Mouse (Mus musculus) olfactory bulb, adult 2 months (tissue): ENCODE results near the gene Bach2. TPM values are rescaled to one million over a fixed set of nuclear protein-coding genes. Genes with fewer than 3 reads are reported as not detected.

Experiments used
- H3K27ac ChIP-seq: fragments of 200-500 bp; 2 replicates; pipeline ENCODE4 v1.5.1; 2012; ENCODE audit warnings: low read depth, low read length; ENCODE audit not compliant: insufficient read depth
- H3K4me1 ChIP-seq: fragments of 200-500 bp; 2 replicates; pipeline ENCODE4 v1.6.1; 2012; ENCODE audit warnings: low read length; ENCODE audit not compliant: control insufficient read depth, insufficient read depth
- H3K4me3 ChIP-seq: fragments of 200-500 bp; 2 replicates; pipeline ENCODE4 v1.5.1; 2012; ENCODE audit warnings: mild to moderate bottlenecking, low read depth, low read length, moderate library complexity; ENCODE audit not compliant: insufficient read depth
- CTCF ChIP-seq: fragments of 200-500 bp; IDR thresholded peaks from 2 replicates; pipeline ENCODE4 v1.5.1; 2012; ENCODE audit warnings: low read depth, mild to moderate bottlenecking, low read length, moderate library complexity; ENCODE audit not compliant: insufficient read depth
- POLR2A ChIP-seq: fragments of 200-500 bp; IDR thresholded peaks from 2 replicates; pipeline ENCODE4 v1.6.1; 2012; ENCODE audit warnings: mild to moderate bottlenecking, low read depth, low read length, moderate library complexity; ENCODE audit not compliant: insufficient read depth
- WGBS: fragments of 180-500 bp; shearing (Covaris S2); methylation state at CpG from one replicate; pipeline ENCODE4 v1.1.7; 2018; 5-methylcytosine and 5-hydroxymethylcytosine counted together
- polyA plus RNA-seq: library from polyadenylated mRNA; stranded (reverse); fragments of >200 nt; gene quantifications from 2 replicates; pipeline ENCODE4 v1.2.4, GENCODE M21; 2012; ENCODE audit warnings: low replicate concordance; ENCODE audit not compliant: missing spikeins, insufficient read depth, insufficient read length

Bach2 gene
- polyA plus RNA-seq, 1 experiment, result not detected

- TF ChIP-seq CTCF (no peak), POLR2A (no peak)
- WGBS, result 96% methylated on average over 6 of the region's 6 CpGs
- Histone ChIP-seq H3K4me1 (peaks cover 14% of the 10 kb centered on the region), H3K4me3 (no peak overlapping the region), H3K27ac (no peak overlapping the region)
Measured at GRCm38 (mm10) chr4:32324111-32324510, 85.5 kb downstream of the Bach2 start.

DNA sequence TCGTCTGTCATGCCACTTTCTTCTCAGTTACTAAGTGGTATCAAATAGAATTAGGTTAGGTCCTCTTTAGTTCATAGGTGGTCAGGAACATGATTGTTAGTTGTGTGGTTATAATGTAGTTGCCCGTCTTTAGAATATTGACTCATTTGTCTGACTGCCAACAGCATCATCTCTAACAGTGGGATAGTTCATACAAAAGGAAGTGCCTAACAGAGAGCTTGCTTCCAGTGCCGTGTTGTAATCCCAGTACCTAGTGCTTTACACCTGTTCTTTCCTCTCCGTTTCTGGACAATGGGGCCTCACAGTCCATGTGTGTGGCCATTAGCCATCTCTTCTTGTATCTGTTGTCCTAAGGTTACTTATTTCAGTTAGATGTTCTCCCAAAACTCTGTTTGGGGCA, 86.4 kb downstream of the Bach2 start:
- Histone ChIP-seq H3K4me1 (peaks cover 14% of the 10 kb centered on the region), H3K27ac (no peak overlapping the region), H3K4me3 (no peak overlapping the region)
- TF ChIP-seq POLR2A (no peak), CTCF (no peak)
- WGBS, result 85% methylated on average over 4 of the region's 4 CpGs

DNA sequence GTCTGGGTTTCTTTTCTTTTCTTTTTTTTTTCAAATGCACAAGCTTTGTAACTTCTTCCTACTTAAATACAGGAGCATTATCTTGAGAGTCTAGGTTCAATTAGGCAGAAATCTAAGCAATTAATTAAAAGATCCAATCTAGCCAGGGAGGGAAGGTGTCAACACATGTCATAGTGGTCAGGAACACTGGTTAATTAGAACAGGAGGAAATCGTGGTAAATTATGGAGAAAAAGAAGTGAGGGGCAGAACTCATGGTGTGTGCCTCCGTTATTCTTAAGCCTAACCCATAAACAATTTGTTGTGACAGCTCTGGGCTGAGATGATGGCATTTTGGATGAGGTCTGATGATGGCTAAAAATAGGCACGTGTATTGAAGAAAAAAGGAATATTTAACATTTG, 87.0 kb downstream of the Bach2 start:
- TF ChIP-seq CTCF (no peak), POLR2A (no peak)
- H3K4me3 ChIP-seq, result no peak overlapping the region
- H3K27ac ChIP-seq, result no peak overlapping the region
- 37% methylated on average over 3 of the region's 3 CpGs for WGBS
- H3K4me1 ChIP-seq, result peaks cover 14% of the 10 kb centered on the region

- H3K27ac ChIP-seq, result no peak overlapping the region
Measured at GRCm38 (mm10) chr4:32326279-32326678, 87.7 kb downstream of the Bach2 start.

GRCm38 (mm10) chr4:32326860-32327259, 88.3 kb downstream of the Bach2 start:
- TF ChIP-seq CTCF (no peak), POLR2A (no peak)
- H3K27ac ChIP-seq, result no peak overlapping the region

More at GRCm38 (mm10) chr4:32326279-32326678, 87.7 kb downstream of the Bach2 start:
- WGBS, result 76% methylated on average over 10 of the region's 10 CpGs
- TF ChIP-seq POLR2A (no peak), CTCF (no peak)
- Histone ChIP-seq H3K4me3 (no peak overlapping the region), H3K4me1 (peaks cover 14% of the 10 kb centered on the region)

GRCm38 (mm10) chr4:32327626-32328025, 89.0 kb downstream of the Bach2 start:
- H3K4me1 ChIP-seq, result peaks cover 14% of the 10 kb centered on the region
- no peak overlapping the region for H3K4me3 ChIP-seq
- TF ChIP-seq CTCF (no peak), POLR2A (no peak)
- no peak overlapping the region; the same call in 1 of the 2 replicates for H3K27ac ChIP-seq
- WGBS, result 55% methylated on average over 5 of the region's 5 CpGs

More at GRCm38 (mm10) chr4:32326860-32327259, 88.3 kb downstream of the Bach2 start:
- Histone ChIP-seq H3K4me3 (no peak overlapping the region), H3K4me1 (peaks cover 14% of the 10 kb centered on the region)
- 75% methylated on average over 3 of the region's 3 CpGs for WGBS

DNA sequence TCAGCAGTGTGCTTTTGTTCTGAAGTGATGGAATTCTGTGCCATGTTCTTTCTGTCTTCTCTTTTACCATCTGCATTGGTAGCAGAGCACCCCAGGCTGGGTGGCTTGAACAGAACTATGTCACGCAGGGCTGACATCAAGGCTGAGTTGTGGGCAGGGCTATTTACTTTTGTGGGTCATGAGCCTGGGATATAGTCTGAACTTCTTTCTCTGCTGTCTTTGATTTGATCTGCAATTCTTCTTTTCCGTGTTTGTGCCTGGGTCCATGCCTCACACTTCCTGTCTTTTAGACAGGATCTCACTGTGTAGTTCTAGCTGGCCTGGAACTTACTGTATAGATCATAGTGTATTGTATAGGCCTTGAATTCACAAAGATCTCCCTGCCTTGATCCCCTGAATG, 90.0 kb downstream of the Bach2 start:
- Histone ChIP-seq H3K27ac (no peak overlapping the region), H3K4me1 (peaks cover 14% of the 10 kb centered on the region), H3K4me3 (no peak overlapping the region)
- 91% methylated on average over 2 of the region's 2 CpGs for WGBS
- no peak for TF ChIP-seq POLR2A
- TF ChIP-seq CTCF, result no peak

GRCm38 (mm10) chr4:32330584-32331314, 92.1 kb downstream of the Bach2 start:
- TF ChIP-seq POLR2A (no peak), CTCF (no peak)
- WGBS, result 82% methylated on average over 8 of the region's 8 CpGs
- Histone ChIP-seq H3K4me3 (no peak overlapping the region), H3K27ac (no peak overlapping the region), H3K4me1 (peaks cover 14% of the 10 kb centered on the region)

DNA sequence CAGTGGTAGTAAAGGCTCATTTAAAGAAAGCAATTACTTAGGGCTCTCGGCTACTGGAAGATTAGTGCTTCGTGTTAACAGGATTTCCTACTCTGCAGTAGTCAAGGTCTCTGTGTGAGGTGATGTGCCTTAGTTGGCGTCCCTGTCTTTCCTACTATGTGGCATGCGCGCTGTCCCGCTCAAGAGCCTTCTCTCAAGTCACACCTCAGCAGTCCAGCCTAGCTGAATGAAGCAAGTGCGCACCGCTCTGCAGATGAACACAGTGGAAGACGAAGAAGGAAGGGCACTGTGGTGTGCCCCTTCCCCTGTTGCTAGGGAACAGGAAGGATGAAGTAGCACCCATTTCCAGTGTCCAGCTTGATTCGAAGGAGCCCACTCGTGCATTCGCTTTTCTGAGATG, 93.4 kb downstream of the Bach2 start:
- H3K4me1 ChIP-seq, result peaks cover 3% of the 10 kb centered on the region
- no peak overlapping the region for H3K4me3 ChIP-seq
- no peak for TF ChIP-seq POLR2A
- 98% methylated on average over 12 of the region's 12 CpGs for WGBS
- H3K27ac ChIP-seq, result no peak overlapping the region
